Mouse (Mus musculus): ENCODE results near the gene Itgav. TPM values are rescaled to one million over a fixed set of nuclear protein-coding genes. Genes with fewer than 3 reads are reported as not detected.
A peak's percentile ranks its signal among the peaks of the same experiment; 100 is the strongest.
"Not testable (repeated sequence)": the region's sequence is repeated elsewhere in the genome, so short reads cannot be mapped to it uniquely, and the experiment has no call there.

The Itgav gene
- total and polyA plus RNA-seq, 3 experiments, result 6.5 to 7.2 TPM; not detected in 1

GRCm38 (mm10) chr2:83713281-83713680 lies 10.9 kb upstream of the Itgav start:
- H3K4me1 ChIP-seq (ENCODE audit: control insufficient read depth in 1 of 2, insufficient read depth in 2 of 2, low read length in 2 of 2); H3K27me3 ChIP-seq (ENCODE audit: control insufficient read depth in 1 of 2, insufficient read depth in 2 of 2, low read length in 2 of 2); H3K36me3 ChIP-seq (ENCODE audit: control insufficient read depth in 1 of 2, insufficient read depth in 2 of 2, low read length in 2 of 2); H3K9ac ChIP-seq (ENCODE audit: control insufficient read depth, low read depth, low read length, poor library complexity, severe bottlenecking); H3K27ac ChIP-seq (ENCODE audit: control insufficient read depth, low read depth, low read length); H3K79me2 ChIP-seq (ENCODE audit: control insufficient read depth, insufficient read depth, low read length, poor library complexity); H3K9me3 ChIP-seq (replicated peaks; ENCODE audit: insufficient read depth, low read length): not testable (repeated sequence)
- H3K4me3 ChIP-seq (ENCODE audit: control insufficient read depth in 1 of 2, insufficient read depth in 1 of 2, low read depth in 2 of 2, low read length in 2 of 2), result peak overlapping the region in 1 of 2 experiments; percentile 62; a peak in 2 of 4 replicates
- peak; percentile 79 for DNase-seq (ENCODE audit: low read depth, low spot score)
- TF ChIP-seq MAX (IDR thresholded peaks at IDR 0.05; ENCODE audit: low read length), result peak; percentile 76
- TF ChIP-seq USF1 (IDR thresholded peaks at IDR 0.05; ENCODE audit: low read depth, low read length), result peak; percentile 70
- TF ChIP-seq MYC (IDR thresholded peaks at IDR 0.05; ENCODE audit: low read depth, low read length), result peak; percentile 28; the same call in 1 of the 2 replicates

- H3K27ac ChIP-seq (ENCODE audit: control insufficient read depth, low read depth, low read length), result no peak overlapping the region
- H3K79me2 ChIP-seq (ENCODE audit: control insufficient read depth, insufficient read depth, low read length, poor library complexity), result no peaks in the 10 kb centered on the region
- no peak overlapping the region for H3K9ac ChIP-seq (ENCODE audit: control insufficient read depth, low read depth, low read length, poor library complexity, severe bottlenecking)
- no peaks in the 10 kb centered on the region for H3K9me3 ChIP-seq (replicated peaks; ENCODE audit: insufficient read depth, low read length)
- H3K36me3 ChIP-seq (ENCODE audit: control insufficient read depth in 1 of 2, insufficient read depth in 2 of 2, low read length in 2 of 2), result no peaks in the 10 kb centered on the region; a peak in 1 of 4 replicates
- peaks cover 2 to 11% of the 10 kb centered on the region in 2 experiments for H3K27me3 ChIP-seq (ENCODE audit: control insufficient read depth in 1 of 2, insufficient read depth in 2 of 2, low read length in 2 of 2)
- no peak for DNase-seq (ENCODE audit: low read depth, low spot score)
- no peaks in the 10 kb centered on the region for H3K4me1 ChIP-seq (ENCODE audit: control insufficient read depth in 1 of 2, insufficient read depth in 2 of 2, low read length in 2 of 2)
- H3K4me3 ChIP-seq (ENCODE audit: control insufficient read depth in 1 of 2, insufficient read depth in 1 of 2, low read depth in 2 of 2, low read length in 2 of 2), result peak overlapping the region in 1 of 2 experiments; percentile 57; a peak in 1 of 4 replicates
- no peak for TF ChIP-seq MYB (IDR thresholded peaks at IDR 0.05; ENCODE audit: low read depth, low read length)
- peak; percentile 12; the same call in 1 of the 2 replicates for TF ChIP-seq ZNF384 (IDR thresholded peaks at IDR 0.05; ENCODE audit: low read depth, low read length)
- no peak for TF ChIP-seq MYC (IDR thresholded peaks at IDR 0.05; ENCODE audit: low read depth, low read length)
- TF ChIP-seq POLR2AphosphoS5 (IDR thresholded peaks at IDR 0.05; ENCODE audit: borderline replicate concordance, low read depth, low read length), result no peak
- no peak for TF ChIP-seq ZKSCAN1 (IDR thresholded peaks at IDR 0.05; ENCODE audit: low read depth, low read length)
- TF ChIP-seq ZC3H11A (IDR thresholded peaks at IDR 0.05; ENCODE audit: low read depth, low read length), result no peak
- no peak for TF ChIP-seq USF1 (IDR thresholded peaks at IDR 0.05; ENCODE audit: low read depth, low read length)
- no peak for TF ChIP-seq MAX (IDR thresholded peaks at IDR 0.05; ENCODE audit: low read length)
Measured at GRCm38 (mm10) chr2:83713946-83714345, 10.3 kb upstream of the Itgav start.

- Histone ChIP-seq H3K27ac (ENCODE audit: control insufficient read depth, low read depth, low read length) (no peak overlapping the region), H3K79me2 (ENCODE audit: control insufficient read depth, insufficient read depth, low read length, poor library complexity) (no peaks in the 10 kb centered on the region), H3K9ac (ENCODE audit: control insufficient read depth, low read depth, low read length, poor library complexity, severe bottlenecking) (no peak overlapping the region), H3K4me3 (ENCODE audit: control insufficient read depth in 1 of 2, insufficient read depth in 1 of 2, low read depth in 2 of 2, low read length in 2 of 2) (no peak overlapping the region), H3K9me3 (replicated peaks; ENCODE audit: insufficient read depth, low read length) (no peaks in the 10 kb centered on the region), H3K27me3 (ENCODE audit: control insufficient read depth in 1 of 2, insufficient read depth in 2 of 2, low read length in 2 of 2) (peaks cover 0 to 11% of the 10 kb centered on the region in 2 experiments; a peak in 2 of 4 replicates), H3K36me3 (ENCODE audit: control insufficient read depth in 1 of 2, insufficient read depth in 2 of 2, low read length in 2 of 2) (no peaks in the 10 kb centered on the region; a peak in 1 of 4 replicates), H3K4me1 (ENCODE audit: control insufficient read depth in 1 of 2, insufficient read depth in 2 of 2, low read length in 2 of 2) (no peaks in the 10 kb centered on the region)
- TF ChIP-seq NRF1 (IDR thresholded peaks at IDR 0.05; ENCODE audit: insufficient read depth, low read depth, low read length, poor library complexity, severe bottlenecking), result no peak
- DNase-seq (ENCODE audit: low read depth, low spot score), result no peak
Measured at GRCm38 (mm10) chr2:83714783-83715182, 9.4 kb upstream of the Itgav start.
